Mouse (Mus musculus) lung, embryonic 14.5 days (tissue): ENCODE results near the gene Ubxn1. TPM values are rescaled to one million over a fixed set of nuclear protein-coding genes. Genes with fewer than 3 reads are reported as not detected.
"Not testable (repeated sequence)": the region's sequence is repeated elsewhere in the genome, so short reads cannot be mapped to it uniquely, and the experiment has no call there.

ENCODE experiments used
- ATAC-seq: fragments of 200-750 bp; cut with Nextera tagmentation; 2 replicates; pipeline ENCODE4 v1.8.0; 2017; ENCODE audit warnings: mild to moderate bottlenecking, moderate TSS enrichment, moderate library complexity; ENCODE audit not compliant: insufficient read depth
- DNase-seq: peaks from one replicate; pipeline ENCODE4 v3.0.0-alpha.2; 2015
- H3K27ac ChIP-seq: fragments of 300-500 bp; sonication (generic); 2 replicates; pipeline ENCODE4 v1.5.1; 2014; ENCODE audit warnings: low read depth, mild to moderate bottlenecking, moderate library complexity
- H3K27me3 ChIP-seq: fragments of 300-500 bp; sonication (generic); 2 replicates; pipeline ENCODE4 v1.6.1; 2014; ENCODE audit warnings: low read length, control low read depth; ENCODE audit not compliant: insufficient read depth
- H3K36me3 ChIP-seq: fragments of 300-500 bp; sonication (generic); 2 replicates; pipeline ENCODE4 v1.6.1; 2014; ENCODE audit warnings: control low read depth; ENCODE audit not compliant: insufficient read depth
- H3K4me1 ChIP-seq: fragments of 300-500 bp; sonication (generic); 2 replicates; pipeline ENCODE4 v1.6.1; 2014; ENCODE audit warnings: antibody characterized with exemption, control low read depth; ENCODE audit not compliant: insufficient read depth
- H3K4me2 ChIP-seq: fragments of 300-500 bp; sonication (generic); 2 replicates; pipeline ENCODE4 v1.6.1; 2014; ENCODE audit warnings: mild to moderate bottlenecking
- H3K4me3 ChIP-seq: fragments of 300-500 bp; sonication (generic); 2 replicates; pipeline ENCODE4 v1.5.1; 2014; ENCODE audit warnings: low read depth, low read length
- H3K9ac ChIP-seq: fragments of 300-500 bp; sonication (generic); 2 replicates; pipeline ENCODE4 v1.6.1; 2014
- H3K9me3 ChIP-seq: fragments of 300-500 bp; sonication (generic); 2 replicates; pipeline ENCODE4 v1.6.1; 2016; ENCODE audit warnings: low read depth, low read length, control low read depth
- CTCF ChIP-seq: IDR thresholded peaks from 2 replicates; pipeline ENCODE4 v1.5.1; 2016; ENCODE audit warnings: antibody characterized with exemption, low read depth
- WGBS: fragments of 180-500 bp; shearing (Covaris S2); extraction: QIAGEN DNeasy Blood & Tissue Kit; methylation state at CpG from one replicate; pipeline ENCODE4 v1.1.7; 2014; 5-methylcytosine and 5-hydroxymethylcytosine counted together
- polyA plus RNA-seq: library from polyadenylated mRNA; unstranded; fragments of >200 nt; fragmentation: Nextera tagmentation; extraction: Ambion mirVana; gene quantifications from 2 replicates; pipeline ENCODE4 v1.2.1, GENCODE M21; 2014

Ubxn1 gene
- polyA plus RNA-seq, 1 experiment from 2014 or later, result 152 TPM

GRCm38 (mm10) chr19:8859018-8859417, 12.3 kb upstream of the Ubxn1 start:
- no peaks in the 10 kb centered on the region for H3K27me3 ChIP-seq
- ATAC-seq (no peak), DNase-seq (peak; percentile 69)
- H3K4me3 ChIP-seq, result no peak overlapping the region
- peak; percentile 59; the same call in 1 of the 2 replicates for TF ChIP-seq CTCF
- 17% methylated on average over 1 of the region's 1 CpGs for WGBS
- no peaks in the 10 kb centered on the region for H3K9me3 ChIP-seq
- no peak overlapping the region for H3K9ac ChIP-seq
- no peaks in the 10 kb centered on the region for H3K4me1 ChIP-seq
- H3K36me3 ChIP-seq, result no peaks in the 10 kb centered on the region
- H3K4me2 ChIP-seq, result no peak overlapping the region
- no peak overlapping the region for H3K27ac ChIP-seq

GRCm38 (mm10) chr19:8864265-8864664, 7.0 kb upstream of the Ubxn1 start:
- Histone ChIP-seq H3K4me1 (no peaks in the 10 kb centered on the region), H3K27ac (no peak overlapping the region), H3K9me3 (no peaks in the 10 kb centered on the region), H3K36me3 (no peaks in the 10 kb centered on the region), H3K4me3 (no peak overlapping the region), H3K9ac (no peak overlapping the region), H3K4me2 (no peak overlapping the region), H3K27me3 (no peaks in the 10 kb centered on the region)
- WGBS, result 82% methylated on average over 6 of the region's 6 CpGs
- no peak for DNase-seq
- TF ChIP-seq CTCF, result no peak
- no peak for ATAC-seq

DNA sequence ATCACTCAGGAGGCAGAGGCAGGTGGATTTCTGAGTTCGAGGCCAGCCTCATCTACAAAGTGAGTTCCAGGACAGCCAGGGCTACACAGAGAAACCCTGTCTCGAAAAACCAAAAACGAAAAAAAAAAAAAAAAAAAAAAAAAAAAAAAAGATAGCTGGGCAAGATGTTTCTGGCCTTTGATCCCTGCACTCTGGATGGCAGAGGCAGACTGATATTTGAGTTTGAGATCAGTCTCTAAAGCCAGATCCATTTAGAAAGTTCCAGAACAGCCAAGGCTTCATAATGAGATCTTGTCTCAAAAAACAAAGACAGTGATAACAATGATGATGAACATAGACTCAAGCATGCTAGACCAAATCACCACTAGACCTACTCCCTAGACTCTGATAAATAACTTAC, 915 bp upstream of the Ubxn1 start:
- peak overlapping the region; percentile 93 for H3K4me2 ChIP-seq
- peak overlapping the region; percentile 98; the same call in 1 of the 2 replicates for H3K4me3 ChIP-seq
- DNase-seq, ATAC-seq, H3K4me1 ChIP-seq, H3K27ac ChIP-seq, H3K27me3 ChIP-seq, H3K9me3 ChIP-seq: not testable (repeated sequence)
- 78% methylated on average over 3 of the region's 3 CpGs for WGBS
- H3K36me3 ChIP-seq, result peaks cover 21% of the 10 kb centered on the region
- H3K9ac ChIP-seq, result peak overlapping the region; percentile 94; the same call in 1 of the 2 replicates

GRCm38 (mm10) chr19:8870838-8871237, 458 bp upstream of the Ubxn1 start:
- peak overlapping the region; percentile 98 for H3K4me3 ChIP-seq
- peak overlapping the region; percentile 94 for H3K9ac ChIP-seq
- WGBS, result 36% methylated on average over 9 of the region's 9 CpGs
- DNase-seq (peak; percentile 30), ATAC-seq (peak; percentile 52; the same call in 1 of the 2 replicates)
- H3K4me2 ChIP-seq, result peak overlapping the region; percentile 93
- TF ChIP-seq CTCF, result no peak
- H3K36me3 ChIP-seq, result peaks cover 26% of the 10 kb centered on the region
- no peaks in the 10 kb centered on the region for H3K27me3 ChIP-seq
- peak overlapping the region; percentile 63; the same call in 1 of the 2 replicates for H3K27ac ChIP-seq
- H3K9me3 ChIP-seq, result no peaks in the 10 kb centered on the region
- peaks cover 6% of the 10 kb centered on the region; the same call in 1 of the 2 replicates for H3K4me1 ChIP-seq

DNA sequence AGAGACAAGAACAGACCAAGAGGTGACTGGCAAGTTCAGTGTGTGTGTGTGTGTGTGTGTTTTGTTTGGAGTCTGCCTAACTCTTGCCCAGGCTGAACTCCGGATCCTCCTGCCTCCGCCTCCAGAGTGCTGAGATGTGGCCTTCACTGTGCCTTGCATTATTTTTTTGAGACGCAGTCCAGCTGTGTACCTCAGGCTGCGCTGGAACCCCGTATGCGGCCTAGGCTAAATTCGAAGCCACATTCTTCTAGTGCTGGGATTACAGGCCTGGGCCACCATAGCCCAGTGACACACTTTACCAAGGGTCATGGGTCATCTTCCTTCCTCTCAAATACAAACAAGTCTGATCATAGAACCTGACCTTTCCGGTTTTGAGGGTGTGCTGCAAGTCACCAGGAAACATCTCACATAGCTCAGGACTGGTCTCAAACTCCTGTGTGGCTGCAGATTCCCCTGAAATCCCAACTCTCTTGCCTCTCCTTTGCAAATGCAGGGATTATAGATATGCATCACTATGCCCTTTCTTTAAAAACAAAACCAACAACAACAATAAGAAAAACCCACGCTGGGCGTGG, 1.1 kb downstream of the Ubxn1 start:
- Histone ChIP-seq H3K4me2 (peak overlapping the region; percentile 93), H3K4me1 (peaks cover 6% of the 10 kb centered on the region; the same call in 1 of the 2 replicates), H3K27me3 (no peaks in the 10 kb centered on the region), H3K4me3 (peak overlapping the region; percentile 98), H3K36me3 (peaks cover 37% of the 10 kb centered on the region), H3K9me3 (no peaks in the 10 kb centered on the region), H3K9ac (peak overlapping the region; percentile 94), H3K27ac (peak overlapping the region; percentile 76)
- WGBS, result 66% methylated on average over 10 of the region's 10 CpGs
- ATAC-seq, result no peak
- no peak for DNase-seq
- TF ChIP-seq CTCF, result no peak

DNA sequence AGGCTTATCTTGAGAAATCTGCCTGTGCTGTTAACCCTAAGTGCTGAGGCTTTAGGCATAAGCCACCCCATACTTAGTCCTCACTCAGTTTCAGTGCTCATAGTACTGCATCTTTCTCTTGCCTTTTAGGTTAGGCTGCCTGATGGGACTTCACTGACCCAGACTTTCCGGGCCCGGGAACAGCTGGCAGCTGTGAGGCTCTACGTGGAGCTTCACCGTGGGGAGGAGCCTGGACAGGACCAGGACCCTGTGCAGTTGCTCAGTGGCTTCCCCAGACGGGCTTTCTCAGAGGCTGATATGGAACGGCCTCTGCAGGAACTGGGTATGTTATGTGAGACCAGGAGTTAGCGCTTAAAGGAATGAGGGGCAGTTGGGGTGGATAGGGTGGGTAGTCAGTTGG, 3.7 kb downstream of the Ubxn1 start:
- Histone ChIP-seq H3K27ac (no peak overlapping the region), H3K9me3 (no peaks in the 10 kb centered on the region), H3K4me1 (peaks cover 6% of the 10 kb centered on the region; the same call in 1 of the 2 replicates), H3K4me3 (no peak overlapping the region), H3K4me2 (no peak overlapping the region), H3K27me3 (no peaks in the 10 kb centered on the region), H3K9ac (no peak overlapping the region), H3K36me3 (peaks cover 37% of the 10 kb centered on the region)
- no peak for TF ChIP-seq CTCF
- ATAC-seq, result no peak
- no peak for DNase-seq
- WGBS, result 89% methylated on average over 7 of the region's 7 CpGs

GRCm38 (mm10) chr19:8880311-8881033, 9.2 kb downstream of the Ubxn1 start, which contains the start of gene Uqcc3:
Uqcc3 (minus strand) TSS chr19:8880923.
- no peaks in the 10 kb centered on the region for H3K4me1 ChIP-seq
- H3K4me2 ChIP-seq, result peak within 1 kb of the TSS; percentile 87
- H3K9ac ChIP-seq, result peak within 1 kb of the TSS; percentile 90
- H3K9me3 ChIP-seq, result no peaks in the 10 kb centered on the region
- whole genome bisulfite sequencing, result under 1% methylated on average over 42 of the region's 42 CpGs
- DNase-seq, result peak; percentile 92
- TF ChIP-seq CTCF, result no peak
- H3K27ac ChIP-seq, result peak within 1 kb of the TSS; percentile 83; the same call in 1 of the 2 replicates
- no peaks in the 10 kb centered on the region for H3K27me3 ChIP-seq
- peak; percentile 97 for ATAC-seq
- H3K4me3 ChIP-seq, result peak within 1 kb of the TSS; percentile 82
- H3K36me3 ChIP-seq, result peaks cover 15% of the 10 kb centered on the region
